Mouse (Mus musculus): ENCODE results near the gene Odf2. TPM values are rescaled to one million over a fixed set of nuclear protein-coding genes. Genes with fewer than 3 reads are reported as not detected.

The Odf2 gene
- 92.1 and 102 TPM in 2 replicates for polyA plus RNA-seq (2012; rRNA removed)

GRCm38 (mm10) chr2:29889066-29889944 is at the start of gene Odf2:
TSS of gene Odf2 (plus strand) at chr2:29889221.

GRCm38 (mm10) chr2:29868949-29869645 is 19.9 kb upstream of the Odf2 start, which contains the start of gene Cercam:
TSS of gene Cercam (plus strand) at chr2:29869164.

GRCm38 (mm10) chr2:29934906-29935599 is 46.0 kb downstream of the Odf2 start, which contains the start of gene Gle1:
TSS of gene Gle1 (plus strand) at chr2:29935426.

GRCm38 (mm10) chr2:29965250-29965843 is 76.3 kb downstream of the Odf2 start, which contains the start of gene Sptan1:
TSS of gene Sptan1 (plus strand) at chr2:29965560.

Other genes with a start within 250 kb of the Odf2 start
- 0.10 and 0.14 TPM in 2 replicates for gene Gm13420, start 137.5 kb upstream of the Odf2 start, polyA plus RNA-seq (2012; rRNA removed)
- gene Gm13547, start 129.9 kb upstream of the Odf2 start, polyA plus RNA-seq (2012; rRNA removed), result not detected in 2 replicates
- 32.0 and 32.2 TPM in 2 replicates for gene Coq4, start 101.7 kb upstream of the Odf2 start, polyA plus RNA-seq (2012; rRNA removed)
- 42.9 and 48.3 TPM in 2 replicates for gene Trub2, start 100.7 kb upstream of the Odf2 start, polyA plus RNA-seq (2012; rRNA removed)
- 50.5 and 52.4 TPM in 2 replicates for gene Slc27a4, start 86.6 kb upstream of the Odf2 start, polyA plus RNA-seq (2012; rRNA removed)
- 56.3 and 56.6 TPM in 2 replicates for gene Urm1, start 69.1 kb upstream of the Odf2 start, polyA plus RNA-seq (2012; rRNA removed)
- 27.7 and 42.4 TPM in 2 replicates for gene Cercam, start 20.1 kb upstream of the Odf2 start, polyA plus RNA-seq (2012; rRNA removed)
- gene Gle1, start 46.2 kb downstream of the Odf2 start, polyA plus RNA-seq (2012; rRNA removed), result 55.0 and 55.1 TPM in 2 replicates
- 550 and 589 TPM in 2 replicates for gene Sptan1, start 76.3 kb downstream of the Odf2 start, polyA plus RNA-seq (2012; rRNA removed)
- gene Wdr34, start 159.7 kb downstream of the Odf2 start, polyA plus RNA-seq (2012; rRNA removed), result 63.2 and 64.7 TPM in 2 replicates
- 346 and 393 TPM in 2 replicates for gene Set, start 168.2 kb downstream of the Odf2 start, polyA plus RNA-seq (2012; rRNA removed)
- gene Pkn3, start 188.5 kb downstream of the Odf2 start, polyA plus RNA-seq (2012; rRNA removed), result 9.1 TPM in 2 replicates
- 30.2 and 39.0 TPM in 2 replicates for gene Zdhhc12, start 204.4 kb downstream of the Odf2 start, polyA plus RNA-seq (2012; rRNA removed)
- gene Zer1, start 235.4 kb downstream of the Odf2 start, polyA plus RNA-seq (2012; rRNA removed), result 69.0 TPM in 2 replicates
- gene Tbc1d13, start 244.5 kb downstream of the Odf2 start, polyA plus RNA-seq (2012; rRNA removed), result 61.3 and 63.8 TPM in 2 replicates